Mouse (Mus musculus) forebrain, postnatal 0 days (tissue): ENCODE measurements around the gene Prkacb. TPM values are rescaled to one million over a fixed set of nuclear protein-coding genes. Genes with fewer than 3 reads are reported as not detected.
A peak's percentile ranks its signal among the peaks of the same experiment; 100 is the strongest.

Experiments
- ATAC-seq: fragments of 200-750 bp; cut with Nextera tagmentation; 2 replicates; pipeline ENCODE4 v1.8.0; 2017; ENCODE audit warnings: mild to moderate bottlenecking, moderate library complexity
- DNase-seq: peaks from one replicate; pipeline ENCODE4 v3.0.0-alpha.2; 2015
- H3K27ac ChIP-seq: fragments of 300-500 bp; sonication (generic); 2 replicates; pipeline ENCODE4 v1.5.1; 2014; ENCODE audit warnings: low read depth, mild to moderate bottlenecking, antibody characterized with exemption, low read length, moderate library complexity, mixed read lengths
- H3K27me3 ChIP-seq: fragments of 300-500 bp; sonication (generic); 2 replicates; pipeline ENCODE4 v1.6.1; 2014; ENCODE audit warnings: mild to moderate bottlenecking, low read length, mixed read lengths; ENCODE audit not compliant: insufficient read depth
- H3K36me3 ChIP-seq: fragments of 300-500 bp; sonication (generic); 2 replicates; pipeline ENCODE4 v1.6.1; 2014; ENCODE audit warnings: mild to moderate bottlenecking, moderate library complexity; ENCODE audit not compliant: insufficient read depth
- H3K4me1 ChIP-seq: fragments of 300-500 bp; sonication (generic); 2 replicates; pipeline ENCODE4 v1.6.1; 2014; ENCODE audit warnings: antibody characterized with exemption; ENCODE audit not compliant: insufficient read depth
- H3K4me2 ChIP-seq: fragments of 300-500 bp; sonication (generic); 2 replicates; pipeline ENCODE4 v1.6.1; 2014; ENCODE audit warnings: low read depth, mild to moderate bottlenecking, moderate library complexity
- H3K4me3 ChIP-seq: fragments of 300-500 bp; sonication (generic); 2 replicates; pipeline ENCODE4 v1.5.1; 2014; ENCODE audit warnings: low read depth, low read length, mixed read lengths
- H3K9ac ChIP-seq: fragments of 300-500 bp; sonication (generic); 2 replicates; pipeline ENCODE4 v1.6.1; 2014; ENCODE audit warnings: mild to moderate bottlenecking
- H3K9me3 ChIP-seq: fragments of 300-500 bp; sonication (generic); 2 replicates; pipeline ENCODE4 v1.6.1; 2016; ENCODE audit warnings: low read length
- CTCF ChIP-seq: sonication (generic); IDR thresholded peaks from 2 replicates; pipeline ENCODE4 v1.5.1; 2016; ENCODE audit warnings: antibody characterized with exemption, control low read depth, low read depth
- WGBS: fragments of 180-500 bp; shearing (Covaris S2); extraction: QIAGEN DNeasy Blood & Tissue Kit; methylation state at CpG from one replicate; pipeline ENCODE4 v1.1.7; 2014; 5-methylcytosine and 5-hydroxymethylcytosine counted together
- polyA plus RNA-seq: library from polyadenylated mRNA; unstranded; fragments of >200 nt; fragmentation: Nextera tagmentation; extraction: Ambion mirVana; gene quantifications from 2 replicates; pipeline ENCODE4 v1.2.1, GENCODE M21; 2015
- total RNA-seq: library from RNA; depleted of rRNA; stranded (reverse); fragments of >200 nt; gene quantifications from 2 replicates; pipeline ENCODE4 v1.2.3, GENCODE M21; 2014

Gene Prkacb
- total and polyA plus RNA-seq, 2 experiments from 2014 or later, result 208 to 369 TPM

- Histone ChIP-seq H3K9ac (no peak overlapping the region), H3K36me3 (no peaks in the 10 kb centered on the region), H3K4me3 (no peak overlapping the region), H3K4me2 (no peak overlapping the region), H3K4me1 (peaks cover under 1% of the 10 kb centered on the region; the same call in 1 of the 2 replicates), H3K27me3 (no peaks in the 10 kb centered on the region), H3K27ac (no peak overlapping the region), H3K9me3 (no peaks in the 10 kb centered on the region)
- ATAC-seq, result no peak
- TF ChIP-seq CTCF, result no peak
- 89% methylated on average over 8 of the region's 8 CpGs for WGBS
- no peak for DNase-seq
These were observed 35.3 kb upstream of the Prkacb start for GRCm38 (mm10) chr3:146848112-146848511.

GRCm38 (mm10) chr3:146846237-146846636 lies 33.4 kb upstream of the Prkacb start:
- no peak for ATAC-seq
- H3K27me3 ChIP-seq, result no peaks in the 10 kb centered on the region; the same call in 1 of the 2 replicates
- no peaks in the 10 kb centered on the region; the same call in 1 of the 2 replicates for H3K4me1 ChIP-seq
- no peaks in the 10 kb centered on the region for H3K36me3 ChIP-seq
- TF ChIP-seq CTCF, result no peak
- no peak overlapping the region for H3K9ac ChIP-seq
- no peak overlapping the region for H3K4me2 ChIP-seq
- H3K9me3 ChIP-seq, result no peaks in the 10 kb centered on the region
- no peak overlapping the region for H3K4me3 ChIP-seq
- no peak for DNase-seq
- WGBS, result 97% methylated on average over 5 of the region's 5 CpGs
- H3K27ac ChIP-seq, result no peak overlapping the region

GRCm38 (mm10) chr3:146843470-146843869 lies 30.7 kb upstream of the Prkacb start:
- Histone ChIP-seq H3K9me3 (no peaks in the 10 kb centered on the region), H3K4me3 (no peak overlapping the region), H3K4me2 (no peak overlapping the region), H3K4me1 (no peaks in the 10 kb centered on the region; the same call in 1 of the 2 replicates), H3K9ac (no peak overlapping the region), H3K27ac (no peak overlapping the region), H3K27me3 (no peaks in the 10 kb centered on the region; the same call in 1 of the 2 replicates), H3K36me3 (no peaks in the 10 kb centered on the region)
- TF ChIP-seq CTCF, result no peak
- ATAC-seq (no peak), DNase-seq (no peak)
- WGBS, result 51% methylated on average over 6 of the region's 6 CpGs

GRCm38 (mm10) chr3:146842766-146843165 lies 30.0 kb upstream of the Prkacb start:
- Histone ChIP-seq H3K27me3 (no peaks in the 10 kb centered on the region; the same call in 1 of the 2 replicates), H3K27ac (no peak overlapping the region), H3K4me3 (no peak overlapping the region), H3K4me1 (no peaks in the 10 kb centered on the region; the same call in 1 of the 2 replicates), H3K4me2 (no peak overlapping the region), H3K9ac (no peak overlapping the region), H3K9me3 (no peaks in the 10 kb centered on the region), H3K36me3 (no peaks in the 10 kb centered on the region)
- no peak for TF ChIP-seq CTCF
- DNase-seq, result no peak
- WGBS, result 77% methylated on average over 3 of the region's 3 CpGs
- no peak for ATAC-seq

GRCm38 (mm10) chr3:146820718-146821117 lies 7.9 kb upstream of the Prkacb start:
- no peak overlapping the region for H3K27ac ChIP-seq
- TF ChIP-seq CTCF, result no peak
- ATAC-seq (no peak), DNase-seq (no peak)
- H3K4me2 ChIP-seq, result no peak overlapping the region
- 92% methylated on average over 4 of the region's 4 CpGs for WGBS
- no peaks in the 10 kb centered on the region for H3K36me3 ChIP-seq
- H3K4me1 ChIP-seq, result no peaks in the 10 kb centered on the region
- H3K27me3 ChIP-seq, result peaks cover 4% of the 10 kb centered on the region; the same call in 1 of the 2 replicates
- no peaks in the 10 kb centered on the region for H3K9me3 ChIP-seq
- no peak overlapping the region for H3K9ac ChIP-seq
- no peak overlapping the region for H3K4me3 ChIP-seq

- no peaks in the 10 kb centered on the region for H3K36me3 ChIP-seq
- no peak for DNase-seq
- 58% methylated on average over 7 of the region's 7 CpGs for WGBS
- H3K9ac ChIP-seq, result peak overlapping the region; percentile 88
- peak overlapping the region; percentile 94; the same call in 1 of the 2 replicates for H3K27ac ChIP-seq
- no peak for ATAC-seq
- no peaks in the 10 kb centered on the region for H3K9me3 ChIP-seq
- peak overlapping the region; percentile 91 for H3K4me3 ChIP-seq
- H3K4me2 ChIP-seq, result peak overlapping the region; percentile 67
- no peaks in the 10 kb centered on the region for H3K27me3 ChIP-seq
- H3K4me1 ChIP-seq, result 0 out of 2 replicates have a peak, but pooled peaks cover 3% of the 10 kb centered on the region
- no peak for TF ChIP-seq CTCF
These were observed 834 bp upstream of the Prkacb start for GRCm38 (mm10) chr3:146813624-146814023.

- Histone ChIP-seq H3K4me3 (peak overlapping the region; percentile 91), H3K36me3 (no peaks in the 10 kb centered on the region), H3K27me3 (no peaks in the 10 kb centered on the region), H3K9ac (peak overlapping the region; percentile 88), H3K4me2 (peak overlapping the region; percentile 81), H3K9me3 (no peaks in the 10 kb centered on the region), H3K27ac (peak overlapping the region; percentile 94), H3K4me1 (0 out of 2 replicates have a peak, but pooled peaks cover 3% of the 10 kb centered on the region)
- DNase-seq, result no peak
- WGBS, result under 1% methylated on average over 52 of the region's 60 CpGs
- peak; percentile 64 for ATAC-seq
- TF ChIP-seq CTCF, result no peak
These were observed 530 bp downstream of the Prkacb start for GRCm38 (mm10) chr3:146812041-146812878.
